Mouse (Mus musculus) midbrain, embryonic 11.5 days (tissue): Measurements from ENCODE around the gene Cox20. TPM values are rescaled to one million over a fixed set of nuclear protein-coding genes. Genes with fewer than 3 reads are reported as not detected.

Source experiments
- ATAC-seq: fragments of 200-750 bp; cut with Nextera tagmentation; 2 replicates; pipeline ENCODE4 v1.8.0; 2017; ENCODE audit warnings: moderate TSS enrichment, moderate library complexity; ENCODE audit not compliant: low FRiP score
- DNase-seq: peaks from one replicate; pipeline ENCODE4 v3.0.0; 2015; ENCODE audit warnings: low spot score; ENCODE audit errors: missing footprints
- H3K27ac ChIP-seq: fragments of 300-500 bp; sonication (generic); 2 replicates; pipeline ENCODE4 v1.5.1; 2014; ENCODE audit warnings: low read depth, low read length
- H3K27me3 ChIP-seq: fragments of 300-500 bp; sonication (generic); 2 replicates; pipeline ENCODE4 v1.6.1; 2014; ENCODE audit warnings: mild to moderate bottlenecking, low read length, moderate library complexity, mixed read lengths; ENCODE audit not compliant: control insufficient read depth, insufficient read depth
- H3K36me3 ChIP-seq: fragments of 300-500 bp; sonication (generic); 2 replicates; pipeline ENCODE4 v1.6.1; 2014; ENCODE audit warnings: mild to moderate bottlenecking, low read length, moderate library complexity, mixed read lengths; ENCODE audit not compliant: control insufficient read depth, insufficient read depth
- H3K4me1 ChIP-seq: fragments of 300-500 bp; sonication (generic); 2 replicates; pipeline ENCODE4 v1.6.1; 2014; ENCODE audit warnings: low read length; ENCODE audit not compliant: control insufficient read depth, insufficient read depth
- H3K4me2 ChIP-seq: fragments of 300-500 bp; sonication (generic); 2 replicates; pipeline ENCODE4 v1.6.1; 2014; ENCODE audit warnings: mild to moderate bottlenecking, moderate library complexity
- H3K4me3 ChIP-seq: fragments of 300-500 bp; sonication (generic); 2 replicates; pipeline ENCODE4 v1.5.1; 2014; ENCODE audit warnings: low read depth, low read length
- H3K9ac ChIP-seq: fragments of 300-500 bp; sonication (generic); 2 replicates; pipeline ENCODE4 v1.6.1; 2014; ENCODE audit warnings: low read length
- H3K9me3 ChIP-seq: fragments of 300-500 bp; sonication (generic); 2 replicates; pipeline ENCODE4 v1.6.1; 2016; ENCODE audit warnings: low read length; ENCODE audit not compliant: control insufficient read depth
- WGBS: fragments of 180-500 bp; shearing (Covaris S2); extraction: QIAGEN DNeasy Blood & Tissue Kit; methylation state at CpG from one replicate; pipeline ENCODE4 v1.1.7; 2014; 5-methylcytosine and 5-hydroxymethylcytosine counted together
- polyA plus RNA-seq: library from polyadenylated mRNA; unstranded; fragments of >200 nt; fragmentation: Nextera tagmentation; extraction: Ambion mirVana; gene quantifications from 2 replicates; pipeline ENCODE4 v1.2.1, GENCODE M21; 2014

Cox20 gene
- polyA plus RNA-seq, 1 experiment from 2014 or later, result 123 TPM

DNA sequence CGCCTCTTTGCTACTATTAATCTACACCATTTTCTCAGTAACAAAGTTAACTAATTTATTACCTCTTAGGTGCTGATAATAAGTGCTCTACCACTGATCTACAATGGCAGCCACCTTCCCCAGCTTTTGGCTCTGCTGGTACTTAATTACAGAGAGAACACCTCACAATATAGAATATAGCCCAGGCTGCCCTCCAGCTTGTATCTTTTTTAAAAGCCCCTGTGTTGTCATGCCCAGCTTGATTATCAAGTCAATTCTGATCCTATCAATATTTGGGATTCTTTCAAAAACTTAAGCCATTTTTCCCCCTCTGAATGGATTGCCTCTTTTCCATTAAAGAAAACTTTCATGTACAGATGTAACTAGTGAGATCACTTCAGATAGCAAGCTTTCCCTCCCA, 8.0 kb downstream of the Cox20 start:
- Histone ChIP-seq H3K4me2 (no peak overlapping the region), H3K4me3 (no peak overlapping the region), H3K27me3 (no peaks in the 10 kb centered on the region), H3K4me1 (no peaks in the 10 kb centered on the region), H3K9me3 (no peaks in the 10 kb centered on the region), H3K9ac (no peak overlapping the region), H3K27ac (no peak overlapping the region), H3K36me3 (peaks cover 29% of the 10 kb centered on the region)
- 86% methylated on average over 1 of the region's 1 CpGs for WGBS
- ATAC-seq, result no peak
- peak; percentile 87 for DNase-seq

DNA sequence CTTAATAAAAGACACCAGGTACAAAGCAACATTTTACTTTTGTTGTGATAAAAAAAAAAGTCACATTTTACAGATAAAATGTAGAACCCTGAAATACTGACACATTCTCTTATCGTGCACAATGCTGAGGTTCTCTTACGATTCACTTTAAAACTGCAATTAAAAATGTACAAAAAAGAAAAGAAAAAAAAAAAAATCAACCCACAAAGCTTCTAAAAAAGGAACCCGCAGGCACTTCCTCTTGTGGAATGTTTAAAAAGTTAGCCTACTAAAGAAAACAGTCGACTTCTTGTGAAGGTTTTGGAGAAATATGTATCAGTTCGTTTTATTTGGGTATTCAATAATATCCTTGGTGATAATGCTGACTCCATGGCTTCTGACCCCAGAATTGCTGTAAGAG, 10.1 kb downstream of the Cox20 start:
- DNase-seq (no peak), ATAC-seq (no peak)
- 86% methylated on average over 5 of the region's 5 CpGs for WGBS
- H3K36me3 ChIP-seq, result peaks cover 26% of the 10 kb centered on the region
- no peak overlapping the region for H3K9ac ChIP-seq
- H3K27me3 ChIP-seq, result no peaks in the 10 kb centered on the region
- H3K4me2 ChIP-seq, result no peak overlapping the region
- H3K27ac ChIP-seq, result no peak overlapping the region
- no peaks in the 10 kb centered on the region for H3K9me3 ChIP-seq
- H3K4me3 ChIP-seq, result no peak overlapping the region
- H3K4me1 ChIP-seq, result peaks cover 3% of the 10 kb centered on the region

DNA sequence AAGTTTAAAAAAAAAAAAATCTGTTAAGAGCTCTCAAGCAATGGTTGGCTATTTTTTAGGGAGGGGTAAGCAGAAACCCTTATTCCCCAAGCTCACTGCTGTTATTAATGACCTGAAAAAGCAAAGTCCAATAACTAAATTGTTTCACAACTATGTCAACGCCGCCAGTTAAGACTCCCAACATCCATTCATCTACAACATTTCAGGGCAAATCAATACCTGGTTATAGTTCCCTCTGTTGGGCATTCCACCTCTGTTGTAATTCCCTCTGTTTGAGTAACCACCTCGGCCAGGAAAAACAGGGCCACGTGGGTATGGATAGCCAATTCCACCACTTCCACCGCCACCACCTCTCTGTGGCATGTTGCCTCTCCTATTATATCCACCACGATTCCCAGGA, 11.0 kb downstream of the Cox20 start:
- Histone ChIP-seq H3K4me1 (peaks cover 10% of the 10 kb centered on the region), H3K27ac (no peak overlapping the region), H3K36me3 (peaks cover 28% of the 10 kb centered on the region), H3K9ac (no peak overlapping the region), H3K4me2 (no peak overlapping the region), H3K9me3 (no peaks in the 10 kb centered on the region), H3K4me3 (no peak overlapping the region), H3K27me3 (no peaks in the 10 kb centered on the region)
- 81% methylated on average over 6 of the region's 6 CpGs for WGBS
- ATAC-seq (no peak), DNase-seq (no peak)

DNA sequence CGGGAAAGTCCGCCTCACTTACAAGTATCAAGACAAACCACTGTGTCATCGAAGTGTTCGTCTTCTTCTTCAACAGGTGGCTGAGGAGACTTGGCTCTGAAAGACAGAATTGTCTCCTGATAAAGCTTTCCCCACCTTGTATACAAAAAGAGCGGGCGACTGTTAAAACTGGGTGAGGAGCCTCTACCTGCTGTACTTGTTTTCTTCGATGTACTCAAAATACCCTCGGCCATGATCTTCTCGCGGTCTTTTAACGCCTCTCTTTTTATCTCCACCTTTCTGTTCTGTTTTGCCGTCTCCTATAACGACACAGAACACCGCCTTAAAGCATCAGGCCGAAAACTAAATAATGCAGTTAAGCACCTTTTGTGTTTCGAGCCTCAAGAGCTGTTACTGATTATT, 16.9 kb downstream of the Cox20 start:
- WGBS, result under 1% methylated on average over 16 of the region's 16 CpGs
- H3K36me3 ChIP-seq, result peaks cover 25% of the 10 kb centered on the region
- H3K4me3 ChIP-seq, result peak overlapping the region; percentile 93
- no peaks in the 10 kb centered on the region for H3K27me3 ChIP-seq
- H3K4me2 ChIP-seq, result peak overlapping the region; percentile 87
- peak overlapping the region; percentile 100 for H3K9ac ChIP-seq
- H3K4me1 ChIP-seq, result peaks cover 15% of the 10 kb centered on the region
- H3K9me3 ChIP-seq, result no peaks in the 10 kb centered on the region
- no peak for DNase-seq
- ATAC-seq, result no peak
- peak overlapping the region; percentile 22; the same call in 1 of the 2 replicates for H3K27ac ChIP-seq

DNA sequence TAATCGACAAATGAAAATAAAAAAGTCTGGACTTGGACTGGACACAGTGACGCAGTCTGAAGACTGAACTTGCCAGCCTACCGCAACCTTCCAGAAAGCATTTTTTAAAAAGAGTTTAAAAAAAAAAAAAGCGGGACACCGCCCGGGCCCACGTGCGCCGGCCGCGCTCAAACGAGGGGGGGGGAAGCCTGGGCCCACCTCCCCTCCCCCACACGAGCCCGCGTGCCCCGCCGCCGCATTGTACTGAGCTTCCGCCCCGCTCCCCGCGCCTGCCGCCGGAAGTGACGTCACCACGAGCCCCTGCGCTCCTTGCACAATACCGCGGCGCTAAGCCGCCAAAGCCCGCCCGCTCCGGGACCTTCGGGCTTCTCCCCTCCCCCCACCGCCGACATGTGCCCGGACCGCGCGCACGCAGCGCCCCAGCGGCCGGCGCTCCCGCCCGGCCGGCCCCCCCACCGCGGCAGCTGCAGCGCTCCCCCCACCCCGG, 17.4 kb downstream of the Cox20 start:
- WGBS, result under 1% methylated on average over 37 of the region's 53 CpGs
- peak overlapping the region; percentile 93 for H3K4me3 ChIP-seq
- no peaks in the 10 kb centered on the region for H3K27me3 ChIP-seq
- peak overlapping the region; percentile 87 for H3K4me2 ChIP-seq
- H3K9me3 ChIP-seq, result no peaks in the 10 kb centered on the region
- peaks cover 15% of the 10 kb centered on the region for H3K4me1 ChIP-seq
- H3K36me3 ChIP-seq, result peaks cover 21% of the 10 kb centered on the region
- DNase-seq (peak; percentile 99), ATAC-seq (peak; percentile 94)
- H3K9ac ChIP-seq, result peak overlapping the region; percentile 100
- peak overlapping the region; percentile 96 for H3K27ac ChIP-seq

DNA sequence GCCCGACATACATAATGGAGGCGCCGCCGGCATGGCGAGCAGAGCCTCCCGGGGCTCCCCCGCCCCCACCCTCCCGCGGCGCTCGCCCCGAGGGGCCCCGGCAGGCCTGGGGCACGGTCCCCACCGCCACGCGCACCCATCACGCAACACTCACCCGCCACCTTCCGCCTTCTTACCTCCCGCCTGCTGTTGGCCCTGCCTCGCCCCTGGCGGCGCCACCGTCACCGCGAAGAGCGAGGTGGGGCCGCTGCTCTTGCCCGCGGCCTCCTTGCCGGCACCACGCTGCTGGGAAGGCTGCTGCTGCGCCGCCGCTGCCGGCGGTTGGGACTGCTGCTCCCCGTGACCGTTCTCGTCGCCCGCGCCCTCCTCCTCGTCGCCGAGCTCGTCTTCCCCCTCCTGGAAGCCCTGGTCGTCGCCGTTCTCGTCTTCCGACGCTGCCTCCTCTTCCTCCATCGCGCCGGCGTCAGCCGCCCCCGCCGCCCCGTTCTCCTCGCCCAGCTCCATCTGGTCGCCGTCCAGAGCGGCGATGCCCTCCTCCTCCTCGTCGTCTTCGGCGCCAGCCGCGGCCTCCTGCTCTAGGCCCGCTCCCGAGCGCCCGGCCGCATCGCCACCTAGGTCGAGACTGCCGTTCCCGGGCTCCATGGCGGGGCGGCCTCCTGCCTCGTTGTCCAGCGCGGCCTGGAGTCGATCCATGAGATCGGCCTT, 18.0 kb downstream of the Cox20 start:
- H3K27ac ChIP-seq, result peak overlapping the region; percentile 96
- H3K36me3 ChIP-seq, result peaks cover 16% of the 10 kb centered on the region
- WGBS, result under 1% methylated on average over 76 of the region's 89 CpGs
- H3K9ac ChIP-seq, result peak overlapping the region; percentile 100
- H3K9me3 ChIP-seq, result no peaks in the 10 kb centered on the region
- H3K4me3 ChIP-seq, result peak overlapping the region; percentile 93
- no peaks in the 10 kb centered on the region for H3K27me3 ChIP-seq
- DNase-seq (peak; percentile 87), ATAC-seq (no peak; the same call in none of the 2 replicates)
- H3K4me2 ChIP-seq, result peak overlapping the region; percentile 54; the same call in 1 of the 2 replicates
- peaks cover 15% of the 10 kb centered on the region for H3K4me1 ChIP-seq

DNA sequence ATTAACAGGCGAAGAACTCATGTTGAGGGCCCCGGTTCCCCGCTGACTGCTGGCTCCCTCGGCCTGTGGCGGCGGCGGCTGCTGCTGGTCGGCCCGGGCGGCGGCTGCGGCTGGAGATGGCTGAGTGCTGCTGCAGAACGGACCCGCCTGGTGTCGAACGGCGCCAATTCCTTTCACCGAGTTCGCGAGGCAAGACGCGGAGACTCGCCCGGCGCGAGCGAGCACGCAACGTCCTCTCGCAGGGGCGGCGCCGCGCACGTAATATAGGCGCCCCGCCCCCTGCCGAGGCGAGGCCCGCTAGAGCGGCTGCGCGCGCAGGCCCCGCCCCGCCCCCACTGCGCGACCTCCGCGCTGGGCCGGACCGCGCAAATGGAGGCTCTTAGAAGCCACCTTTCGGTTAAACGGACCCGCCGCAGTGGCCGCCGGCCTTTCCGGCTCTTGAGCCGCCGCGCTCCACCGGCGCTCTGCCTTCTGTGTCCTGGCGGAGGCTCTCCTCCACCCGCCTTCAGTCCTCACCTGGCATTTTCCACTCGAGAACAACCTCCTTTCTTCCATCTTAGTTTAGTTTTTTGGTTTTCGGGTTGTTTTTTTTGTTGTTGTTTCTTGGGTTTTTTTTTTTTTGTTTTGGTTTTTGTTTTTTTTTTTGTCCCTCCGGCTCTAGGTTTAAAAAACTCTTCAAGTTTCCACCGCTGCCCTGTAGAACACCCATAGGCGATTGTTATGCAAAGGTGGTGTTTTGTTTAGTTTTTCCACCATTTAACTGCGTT, 18.8 kb downstream of the Cox20 start, which contains the start of gene Hnrnpu:
Gene Hnrnpu, minus strand, starts transcription at position 247 of the 767 bp plus-strand sequence.
- Histone ChIP-seq H3K4me3 (peak within 1 kb of the TSS; percentile 93), H3K9me3 (no peaks in the 10 kb centered on the region), H3K27ac (peak within 1 kb of the TSS; percentile 96), H3K4me1 (peaks cover 15% of the 10 kb centered on the region), H3K36me3 (peaks cover 12% of the 10 kb centered on the region), H3K4me2 (peak within 1 kb of the TSS; percentile 54), H3K9ac (peak within 1 kb of the TSS; percentile 100), H3K27me3 (no peaks in the 10 kb centered on the region)
- DNase-seq, result peak; percentile 100
- peak; percentile 86 for ATAC-seq
- under 1% methylated on average over 73 of the region's 73 CpGs for WGBS

DNA sequence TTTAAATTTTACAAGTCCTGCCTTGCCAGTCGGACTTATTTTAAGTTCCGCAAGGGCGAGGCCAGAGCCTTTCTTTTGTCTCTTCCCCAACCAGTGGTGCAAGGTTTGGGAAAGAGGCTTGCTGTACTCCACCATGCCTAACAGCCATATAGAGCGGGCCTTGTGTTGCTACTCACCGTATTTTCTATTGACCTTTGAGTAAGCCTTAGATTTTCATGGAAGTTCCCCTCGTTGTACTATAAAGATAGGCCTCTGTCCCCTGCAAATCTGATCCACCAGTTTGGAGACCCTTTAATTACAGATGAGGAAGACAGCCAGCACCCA, 19.4 kb downstream of the Cox20 start:
- DNase-seq (peak; percentile 95), ATAC-seq (no peak)
- H3K9ac ChIP-seq, result peak overlapping the region; percentile 100
- no peaks in the 10 kb centered on the region for H3K9me3 ChIP-seq
- peak overlapping the region; percentile 96 for H3K27ac ChIP-seq
- H3K4me3 ChIP-seq, result peak overlapping the region; percentile 93
- peaks cover 7% of the 10 kb centered on the region; the same call in 1 of the 2 replicates for H3K36me3 ChIP-seq
- H3K27me3 ChIP-seq, result no peaks in the 10 kb centered on the region
- H3K4me2 ChIP-seq, result peak overlapping the region; percentile 54
- H3K4me1 ChIP-seq, result peaks cover 15% of the 10 kb centered on the region
- WGBS, result 5% methylated on average over 6 of the region's 6 CpGs

DNA sequence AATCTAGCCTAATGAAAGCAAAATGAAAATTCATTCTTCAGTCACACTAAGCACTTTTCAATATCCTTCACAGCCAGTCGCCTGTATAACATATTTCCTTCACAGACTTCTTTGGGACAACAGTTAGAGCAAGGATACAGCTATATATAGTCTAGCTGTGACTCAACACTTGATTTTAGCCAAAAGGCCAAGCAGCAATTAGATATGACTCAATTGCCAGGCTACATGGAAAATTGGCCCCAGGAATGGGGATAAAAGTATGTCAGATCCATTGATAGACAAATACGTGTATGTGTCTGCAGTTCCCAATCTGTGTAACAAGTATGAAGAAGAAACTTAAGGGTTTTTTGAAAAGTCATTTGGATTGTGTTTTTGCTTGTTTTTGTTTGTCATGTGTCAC, 21.3 kb downstream of the Cox20 start:
- H3K36me3 ChIP-seq, result peaks cover 2% of the 10 kb centered on the region; the same call in 1 of the 2 replicates
- no peak overlapping the region for H3K9ac ChIP-seq
- WGBS, result 92% methylated on average over 2 of the region's 2 CpGs
- no peaks in the 10 kb centered on the region for H3K9me3 ChIP-seq
- no peak overlapping the region for H3K4me2 ChIP-seq
- H3K27me3 ChIP-seq, result no peaks in the 10 kb centered on the region
- H3K4me1 ChIP-seq, result peaks cover 2% of the 10 kb centered on the region; the same call in 1 of the 2 replicates
- H3K27ac ChIP-seq, result no peak overlapping the region
- H3K4me3 ChIP-seq, result no peak overlapping the region
- ATAC-seq (no peak), DNase-seq (peak; percentile 51)
